Mouse (Mus musculus): ENCODE data around the gene Mrpl55.

- no peak for TF ChIP-seq CTCF (IDR thresholded peaks at IDR 0.05; ENCODE audit: borderline replicate concordance, insufficient read depth, low read length)
- TF ChIP-seq POLR2A (IDR thresholded peaks at IDR 0.05; ENCODE audit: low read depth, low read length): no peak
Measured at GRCm38 (mm10) chr11:59164384-59164783, 37.9 kb upstream of the Mrpl55 start.
